Mouse (Mus musculus): ENCODE measurements around the gene Mrgprb4.

The Mrgprb4 gene

GRCm38 (mm10) chr7:48199188-48199587, at the start of gene Mrgprb4:
Gene Mrgprb4, minus strand, starts transcription at chr7:48199288.
- ChIA-PET POLR2A (no interaction called here), CTCF (no interaction called here)

- POLR2A ChIA-PET, result no interaction called here
- CTCF ChIA-PET, result no interaction called here
These were observed 27.0 kb upstream of the Mrgprb4 start for GRCm38 (mm10) chr7:48226114-48226513.

GRCm38 (mm10) chr7:48225065-48225464, 26.0 kb upstream of the Mrgprb4 start:
- POLR2A ChIA-PET, result no interaction called here
- CTCF ChIA-PET, result no interaction called here

- ChIA-PET POLR2A (no interaction called here), CTCF (no interaction called here)
These were observed 30.2 kb downstream of the Mrgprb4 start, which contains the start of gene Mrgprb5 for GRCm38 (mm10) chr7:48168919-48169318. Gene Mrgprb5, minus strand, starts transcription at chr7:48169019.

GRCm38 (mm10) chr7:48167471-48167870, 31.6 kb downstream of the Mrgprb4 start:
- CTCF ChIA-PET, result no interaction called here

More at GRCm38 (mm10) chr7:48167471-48167870, 31.6 kb downstream of the Mrgprb4 start:
- POLR2A ChIA-PET, result no interaction called here

Data from embryonic stem cell, embryonic (primary cell).